Mouse (Mus musculus) yolk sac, embryonic 10.5 days (tissue): ENCODE data around the gene Tbcel.

ENCODE experiments used
- DNase-seq: peaks from one replicate; pipeline ENCODE4 v3.0.0-alpha.2; 2017; ENCODE audit warnings: low spot score

Gene Tbcel

GRCm38 (mm10) chr9:42507709-42508108 is at the start of gene Tbcel:
TSS of gene Tbcel (minus strand) at chr9:42507809.
- DNase-seq, result no peak

GRCm38 (mm10) chr9:42555186-42555585 is 47.6 kb upstream of the Tbcel start:
- no peak for DNase-seq

- DNase-seq, result peak; percentile 51
Observed at GRCm38 (mm10) chr9:42550116-42550515, 42.5 kb upstream of the Tbcel start.

- DNase-seq, result no peak
Observed at GRCm38 (mm10) chr9:42548981-42549380, 41.4 kb upstream of the Tbcel start.

GRCm38 (mm10) chr9:42544521-42544920 is 36.9 kb upstream of the Tbcel start:
- DNase-seq, result no peak

GRCm38 (mm10) chr9:42533491-42533890 is 25.9 kb upstream of the Tbcel start:
- no peak for DNase-seq

- DNase-seq, result no peak
Observed at GRCm38 (mm10) chr9:42533041-42533440, 25.4 kb upstream of the Tbcel start.

GRCm38 (mm10) chr9:42531951-42532350 is 24.3 kb upstream of the Tbcel start:
- DNase-seq, result no peak

GRCm38 (mm10) chr9:42530221-42531152 is 22.9 kb upstream of the Tbcel start:
- DNase-seq, result no peak

GRCm38 (mm10) chr9:42520587-42521084 is 13.0 kb upstream of the Tbcel start:
- DNase-seq, result no peak

- no peak for DNase-seq
Observed at GRCm38 (mm10) chr9:42518163-42518562, 10.6 kb upstream of the Tbcel start.

GRCm38 (mm10) chr9:42513159-42513558 is 5.5 kb upstream of the Tbcel start:
- no peak for DNase-seq

GRCm38 (mm10) chr9:42512312-42512711 is 4.7 kb upstream of the Tbcel start:
- DNase-seq, result peak; percentile 12

GRCm38 (mm10) chr9:42508235-42508634 is 626 bp upstream of the Tbcel start:
- no peak for DNase-seq

GRCm38 (mm10) chr9:42507022-42507421 is 587 bp downstream of the Tbcel start:
- DNase-seq, result peak; percentile 13

GRCm38 (mm10) chr9:42504971-42505510 is 2.6 kb downstream of the Tbcel start:
- no peak for DNase-seq

GRCm38 (mm10) chr9:42504559-42504958 is 3.0 kb downstream of the Tbcel start:
- no peak for DNase-seq

GRCm38 (mm10) chr9:42503709-42504108 is 3.9 kb downstream of the Tbcel start:
- DNase-seq, result no peak

GRCm38 (mm10) chr9:42496296-42496695 is 11.3 kb downstream of the Tbcel start:
- no peak for DNase-seq

- DNase-seq, result no peak
Observed at GRCm38 (mm10) chr9:42491780-42492179, 15.8 kb downstream of the Tbcel start.

- DNase-seq, result no peak
Observed at GRCm38 (mm10) chr9:42490589-42491382, 16.8 kb downstream of the Tbcel start.

GRCm38 (mm10) chr9:42488071-42488470 is 19.5 kb downstream of the Tbcel start:
- no peak for DNase-seq
